Mouse (Mus musculus) ES-E14 (cell line): ENCODE data around the gene Nkain2. TPM values are rescaled to one million over a fixed set of nuclear protein-coding genes. Genes with fewer than 3 reads are reported as not detected.

Source experiments
- DNase-seq: peaks from one replicate; pipeline ENCODE4 v3.0.0-alpha.2; 2013; ENCODE audit warnings: low read depth, low spot score
- H3K27ac ChIP-seq: 2 replicates; pipeline ENCODE4 v1.5.1; 2012; ENCODE audit warnings: low read depth, mild to moderate bottlenecking, low read length, moderate library complexity, mixed read lengths; ENCODE audit not compliant: poor library complexity, insufficient read depth, severe bottlenecking
- H3K36me3 ChIP-seq: 2 replicates; pipeline ENCODE4 v1.6.1; 2012; ENCODE audit warnings: mild to moderate bottlenecking, low read length, moderate library complexity, mixed read lengths; ENCODE audit not compliant: control insufficient read depth, poor library complexity, insufficient read depth, severe bottlenecking
- H3K4me1 ChIP-seq, 2 experiments: fragments of 150-350 bp in 1 of 2; sonication (generic) in 1 of 2; 2 replicates each; pipeline ENCODE4 v1.6.1; 2012; ENCODE audit warnings: low read length in 2 of 2, mild to moderate bottlenecking in 1 of 2, mixed read lengths in 1 of 2; ENCODE audit not compliant: control insufficient read depth in 2 of 2, insufficient read depth in 2 of 2, poor library complexity in 1 of 2
- H3K4me3 ChIP-seq, 2 experiments: fragments of 150-350 bp in 1 of 2; sonication (generic) in 1 of 2; 2 replicates each; pipeline ENCODE4 v1.5.1; 2012; ENCODE audit warnings: low read length in 2 of 2, low read depth in 1 of 2, mild to moderate bottlenecking in 1 of 2, mixed read lengths in 1 of 2; ENCODE audit not compliant: insufficient read depth in 1 of 2, poor library complexity in 1 of 2, severe bottlenecking in 1 of 2
- H3K9ac ChIP-seq: 2 replicates; pipeline ENCODE4 v1.6.1; 2012; ENCODE audit warnings: low read depth, mild to moderate bottlenecking, low read length, mixed read lengths; ENCODE audit not compliant: poor library complexity, insufficient read depth, severe bottlenecking
- H3K9me3 ChIP-seq: fragments of 150-350 bp; sonication (generic); 2 replicates; pipeline ENCODE4 v1.6.1; 2012; ENCODE audit warnings: low read depth, mild to moderate bottlenecking, low read length; ENCODE audit not compliant: control insufficient read depth, insufficient read depth
- CHD2 ChIP-seq: IDR thresholded peaks from 2 replicates; pipeline ENCODE4 v1.6.1; 2014; ENCODE audit warnings: mild to moderate bottlenecking, low read depth, low read length, inconsistent platforms
- HCFC1 ChIP-seq: IDR thresholded peaks from 2 replicates; pipeline ENCODE4 v1.6.1; 2012; ENCODE audit warnings: low read length, inconsistent platforms, borderline replicate concordance; ENCODE audit not compliant: insufficient read depth
- MAFK ChIP-seq: IDR thresholded peaks from 2 replicates; pipeline ENCODE4 v1.6.1; 2014; ENCODE audit warnings: mild to moderate bottlenecking, low read depth, low read length, inconsistent platforms; ENCODE audit not compliant: insufficient read depth
- ZC3H11A ChIP-seq: IDR thresholded peaks from 2 replicates; pipeline ENCODE4 v1.6.1; 2012; ENCODE audit warnings: low read depth, mild to moderate bottlenecking, inconsistent platforms, low read length, borderline replicate concordance
- ZNF384 ChIP-seq: IDR thresholded peaks from 2 replicates; pipeline ENCODE4 v1.6.1; 2012; ENCODE audit warnings: low read depth, low read length, inconsistent platforms
- in situ Hi-C, 2 experiments: fragments of 600-800 bp; cut with MboI; formaldehyde crosslinking; loops; one replicate each; pipeline ENCODE4 v1.15.1; 2025; ENCODE audit warnings: low sequenced_read_pairs in 2 of 2, inconsistent platforms in 1 of 2; ENCODE audit not compliant: unreplicated experiment in 2 of 2
- total RNA-seq: library from RNA; depleted of rRNA; stranded (reverse); fragments of 300-350 nt; gene quantifications from 2 replicates; pipeline ENCODE4 v1.2.3, GENCODE M21; 2012; rRNA removed

Gene Nkain2
- 0.32 and 0.45 TPM in 2 replicates for total RNA-seq

DNA sequence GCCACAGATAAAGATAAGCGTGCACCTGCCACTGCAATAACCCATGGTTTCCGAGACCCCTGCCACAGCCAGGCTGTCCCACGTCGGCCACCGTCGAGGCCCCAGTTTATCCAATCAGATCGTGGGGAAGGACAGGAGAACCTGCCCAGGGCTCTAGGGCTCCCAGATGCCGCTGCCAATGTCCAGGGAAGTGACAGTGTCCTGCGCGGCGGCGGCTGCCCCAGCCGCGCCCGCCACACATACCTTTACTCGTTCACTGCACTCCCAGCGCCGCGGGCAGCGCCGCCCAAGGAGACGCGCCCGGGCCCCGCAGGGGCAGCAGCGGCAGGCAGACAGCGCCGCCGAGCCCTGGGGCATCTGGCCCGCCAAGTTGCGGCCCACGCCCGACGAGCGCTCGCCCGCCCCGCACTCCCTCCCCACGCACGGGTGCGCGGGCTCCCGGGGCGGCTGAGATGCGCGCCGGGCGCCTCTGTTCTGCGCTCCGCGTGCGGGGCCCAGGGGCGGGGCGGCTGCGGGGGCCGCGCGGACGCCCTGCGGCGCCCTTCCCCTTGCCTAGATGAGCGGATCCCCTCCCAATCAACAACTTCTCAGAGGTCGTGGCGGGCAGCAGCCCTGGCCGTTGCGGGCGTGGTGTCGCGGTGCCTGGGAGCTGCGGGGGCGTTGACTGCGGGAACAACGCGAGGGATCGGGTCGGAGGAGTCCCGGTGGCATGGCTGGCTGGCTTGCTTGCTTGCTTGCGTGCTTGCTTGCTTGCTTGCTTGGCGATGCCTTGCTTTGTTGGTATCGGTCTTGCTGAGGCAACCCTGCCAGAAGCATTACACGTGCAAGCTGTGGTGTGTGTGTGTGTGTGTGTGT lies at the start of gene Nkain2:
Gene Nkain2, minus strand, starts transcription at position 811 of the 855 bp plus-strand sequence.
- no peaks in the 10 kb centered on the region for H3K9me3 ChIP-seq
- H3K27ac ChIP-seq, result no peak within 1 kb of the TSS
- H3K4me1 ChIP-seq, result no peaks in the 10 kb centered on the region
- no peaks in the 10 kb centered on the region for H3K36me3 ChIP-seq
- peak within 1 kb of the TSS; percentile 83 for H3K9ac ChIP-seq
- in situ Hi-C loops, result no loop called here
- peak within 1 kb of the TSS; percentile 83 to 91 for H3K4me3 ChIP-seq
- DNase-seq, result peak; percentile 46
- TF ChIP-seq HCFC1 (0 out of 2 replicates have a peak, but pooled peaks have one; percentile 21), ZC3H11A (no peak)

DNA sequence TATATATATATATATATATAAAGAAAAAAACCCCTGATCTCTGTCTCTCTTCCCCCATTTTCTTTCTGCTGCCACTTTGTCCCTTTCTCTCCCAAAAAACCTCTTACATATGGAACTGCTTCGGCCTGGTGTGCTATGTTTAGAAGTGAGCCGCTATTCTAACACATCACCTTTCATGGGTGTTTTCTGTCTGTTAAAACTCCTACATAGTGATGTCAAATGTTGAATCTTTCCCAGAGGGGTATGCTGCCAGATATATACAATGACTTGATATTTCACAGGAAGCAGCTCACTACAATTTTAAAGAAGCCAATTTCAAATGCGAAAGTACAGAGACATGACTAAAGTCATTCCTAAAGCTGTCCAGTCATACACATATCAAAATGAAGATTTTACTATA lies 49.6 kb upstream of the Nkain2 start:
- no peak for TF ChIP-seq MAFK
- TF ChIP-seq ZNF384, result no peak
- H3K4me1 ChIP-seq, result no peaks in the 10 kb centered on the region
- H3K36me3 ChIP-seq, result peaks cover 2% of the 10 kb centered on the region; the same call in 1 of the 2 replicates
- H3K9me3 ChIP-seq, result peaks cover 6% of the 10 kb centered on the region
- no peak overlapping the region for H3K9ac ChIP-seq
- in situ Hi-C loops, result no loop called here
- no peak overlapping the region for H3K27ac ChIP-seq
- DNase-seq, result no peak
- no peak overlapping the region for H3K4me3 ChIP-seq

DNA sequence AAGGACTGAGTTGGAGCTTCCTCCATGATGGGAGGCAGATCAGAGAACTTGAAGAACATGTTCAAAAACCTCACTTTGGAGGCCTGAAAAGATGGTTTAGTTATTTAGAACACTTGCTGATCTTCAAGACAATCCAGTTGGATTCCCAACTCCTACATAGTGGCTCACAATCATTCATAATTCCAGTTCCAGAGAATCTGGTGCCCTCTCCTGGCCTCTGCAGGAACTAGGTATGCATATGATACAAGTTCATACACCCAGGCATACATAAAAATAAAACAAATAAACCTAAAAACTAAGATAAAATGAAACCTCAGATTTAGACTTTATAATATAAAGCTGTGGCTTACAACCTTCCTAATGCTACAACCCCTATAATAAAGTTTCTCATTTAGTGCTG lies 4.8 kb upstream of the Nkain2 start:
- in situ Hi-C loops, result no loop called here
- Histone ChIP-seq H3K36me3 (no peaks in the 10 kb centered on the region), H3K4me3 (no peak overlapping the region), H3K27ac (no peak overlapping the region), H3K4me1 (no peaks in the 10 kb centered on the region), H3K9ac (no peak overlapping the region), H3K9me3 (no peaks in the 10 kb centered on the region)
- TF ChIP-seq CHD2, result no peak
- no peak for TF ChIP-seq HCFC1
- 0 out of 2 replicates have a peak, but pooled peaks have one; percentile 26 for TF ChIP-seq ZC3H11A
- TF ChIP-seq ZNF384, result no peak
- peak; percentile 7 for DNase-seq

DNA sequence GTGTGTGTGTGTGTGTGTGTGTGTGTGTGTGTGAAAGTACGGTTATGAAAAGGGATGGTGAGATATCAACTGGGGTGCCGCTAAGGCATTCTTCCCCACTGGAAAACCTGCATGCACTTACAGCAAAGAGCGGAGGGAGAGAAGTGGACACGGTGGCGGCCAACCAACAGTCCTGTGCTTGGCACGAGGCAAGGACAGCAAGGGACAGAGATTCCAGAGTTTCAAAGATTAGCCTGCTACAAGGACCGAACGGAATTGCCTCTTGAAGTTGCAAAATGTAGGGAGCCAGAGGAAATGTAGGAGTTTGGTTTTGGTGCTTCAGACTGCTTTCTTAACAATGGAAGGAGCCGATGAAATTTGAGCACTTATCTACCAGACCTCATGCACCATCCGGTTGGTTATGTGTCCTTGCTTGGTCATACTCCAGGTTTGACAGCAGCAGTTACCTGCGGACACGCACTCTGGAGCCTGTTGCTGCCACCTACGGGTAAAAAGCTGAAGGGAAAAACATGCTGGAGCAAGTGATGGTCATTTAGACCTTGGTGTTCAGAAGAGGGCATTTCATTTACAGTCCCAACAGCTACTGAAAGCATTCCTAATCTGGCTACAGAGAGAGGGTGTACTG lies 357 bp upstream of the Nkain2 start:
- peak overlapping the region; percentile 83 for H3K9ac ChIP-seq
- H3K9me3 ChIP-seq, result no peaks in the 10 kb centered on the region
- no peaks in the 10 kb centered on the region for H3K4me1 ChIP-seq
- in situ Hi-C loops, result no loop called here
- TF ChIP-seq CHD2, result no peak
- TF ChIP-seq HCFC1, result no peak
- no peak for TF ChIP-seq MAFK
- TF ChIP-seq ZNF384, result no peak
- no peak; the same call in 1 of the 2 replicates for TF ChIP-seq ZC3H11A
- no peaks in the 10 kb centered on the region for H3K36me3 ChIP-seq
- peak; percentile 40 for DNase-seq
- peak overlapping the region; percentile 83 to 91 for H3K4me3 ChIP-seq
- H3K27ac ChIP-seq, result no peak overlapping the region
